ENCODE assay signal across 8 mouse cellular contexts in genomic region chr9:57940861-57941638, GRCm38 (mm10). TPM values are rescaled to one million over a fixed set of nuclear protein-coding genes. Genes with fewer than 3 reads are reported as not detected.
DNase-seq lines count a peak whose midpoint lies in the region; ATAC-seq and TF ChIP-seq lines count a peak whose summit lies in the region.

No protein-coding gene starts in this region.

- peak overlapping the region; percentile 77 for H3K4me3 ChIP-seq in kidney, embryonic 16.5 days (ENCODE audit: low read length)
- H3K4me3 ChIP-seq in forebrain, embryonic 12.5 days (replicated peaks): peak overlapping the region; percentile 75
- H3K4me3 ChIP-seq in limb, embryonic 11.5 days (ENCODE audit: low read depth, low read length): peak overlapping the region; percentile 74
- H3K4me3 ChIP-seq in olfactory bulb, adult 2 months (ENCODE audit: insufficient read depth, low read depth, low read length): peak overlapping the region; percentile 91

- DNase-seq in kidney, postnatal 36 days: no peak
- DNase-seq in NIH3T3 (ENCODE audit: low read depth): peak; percentile 13
- peak; percentile 51 for DNase-seq in limb, embryonic 11.5 days (ENCODE audit: low spot score)
- no peak for DNase-seq in T-cell, adult 2 months (ENCODE audit: low spot score)

- H3K4me2 ChIP-seq in kidney, embryonic 16.5 days (replicated peaks; ENCODE audit: low read depth, low read length): peak overlapping the region; percentile 97
- H3K4me2 ChIP-seq in forebrain, embryonic 12.5 days: peak overlapping the region; percentile 98
- H3K4me2 ChIP-seq in limb, embryonic 11.5 days (ENCODE audit: low read depth, severe bottlenecking): peak overlapping the region; percentile 92

- H3K27me3 ChIP-seq in kidney, embryonic 16.5 days (ENCODE audit: insufficient read depth, low read length): peaks cover 36% of the 10 kb centered on the region
- peaks cover 72% of the 10 kb centered on the region for H3K27me3 ChIP-seq in forebrain, embryonic 12.5 days
- H3K27me3 ChIP-seq in limb, embryonic 11.5 days (ENCODE audit: control insufficient read depth, insufficient read depth, low read length): peaks cover 30% of the 10 kb centered on the region

- peak overlapping the region; percentile 67 for H3K9ac ChIP-seq in kidney, embryonic 16.5 days (replicated peaks; ENCODE audit: low read length)
- H3K9ac ChIP-seq in forebrain, embryonic 12.5 days: peak overlapping the region; percentile 87
- peak overlapping the region; percentile 63 for H3K9ac ChIP-seq in limb, embryonic 11.5 days (ENCODE audit: low read length)

- no peak for TF ChIP-seq POLR2A in olfactory bulb, adult 2 months (IDR thresholded peaks at IDR 0.05; ENCODE audit: insufficient read depth, low read depth, low read length)

- no peaks in the 10 kb centered on the region for H3K36me3 ChIP-seq in kidney, embryonic 16.5 days (ENCODE audit: insufficient read depth, low read length)
- no peaks in the 10 kb centered on the region for H3K36me3 ChIP-seq in forebrain, embryonic 12.5 days (replicated peaks)
- H3K36me3 ChIP-seq in limb, embryonic 11.5 days (ENCODE audit: control insufficient read depth, insufficient read depth, low read length): no peaks in the 10 kb centered on the region

- 7% methylated on average over 28 of the region's 28 CpGs for whole genome bisulfite sequencing in kidney, embryonic 16.5 days
- WGBS in forebrain, embryonic 12.5 days: 8% methylated on average over 25 of the region's 28 CpGs
- WGBS in limb, embryonic 11.5 days: 6% methylated on average over 26 of the region's 28 CpGs
- 7% methylated on average over 28 of the region's 28 CpGs for WGBS in olfactory bulb, adult 2 months

- no peak overlapping the region for H3K27ac ChIP-seq in kidney, embryonic 16.5 days (ENCODE audit: low read length)
- peak overlapping the region; percentile 77; the same call in 1 of the 2 replicates for H3K27ac ChIP-seq in forebrain, embryonic 12.5 days
- H3K27ac ChIP-seq in limb, embryonic 11.5 days (replicated peaks; ENCODE audit: low read depth, low read length): no peak overlapping the region
- H3K27ac ChIP-seq in olfactory bulb, adult 2 months (ENCODE audit: insufficient read depth, low read depth, low read length): peak overlapping the region; percentile 10; the same call in 1 of the 2 replicates

- H3K9me3 ChIP-seq in kidney, embryonic 16.5 days (ENCODE audit: low read length): no peaks in the 10 kb centered on the region
- H3K9me3 ChIP-seq in forebrain, embryonic 12.5 days: no peaks in the 10 kb centered on the region
- H3K9me3 ChIP-seq in limb, embryonic 11.5 days (ENCODE audit: control insufficient read depth, low read length): no peaks in the 10 kb centered on the region

- peaks cover 23% of the 10 kb centered on the region for H3K4me1 ChIP-seq in kidney, embryonic 16.5 days (ENCODE audit: insufficient read depth, low read length)
- peaks cover 36% of the 10 kb centered on the region for H3K4me1 ChIP-seq in forebrain, embryonic 12.5 days
- H3K4me1 ChIP-seq in limb, embryonic 11.5 days (ENCODE audit: control insufficient read depth, insufficient read depth, low read length): peaks cover 10% of the 10 kb centered on the region
- H3K4me1 ChIP-seq in olfactory bulb, adult 2 months (ENCODE audit: control insufficient read depth, insufficient read depth, low read length): peaks cover 32% of the 10 kb centered on the region

- ATAC-seq in kidney, embryonic 16.5 days (ENCODE audit: low FRiP score, low TSS enrichment): peak; percentile 11; the same call in 1 of the 2 replicates
- peak; percentile 10; the same call in 1 of the 2 replicates for ATAC-seq in forebrain, embryonic 12.5 days (ENCODE audit: low FRiP score)
- ATAC-seq in limb, embryonic 11.5 days (ENCODE audit: insufficient number of reproducible peaks, low FRiP score, low TSS enrichment, low read depth): no peak
- ATAC-seq in megakaryocyte progenitor cell, adult 5-6 weeks (replicated peaks; ENCODE audit: poor library complexity): no peak

- TF ChIP-seq CTCF in olfactory bulb, adult 2 months (IDR thresholded peaks at IDR 0.05; ENCODE audit: insufficient read depth, low read depth, low read length): no peak

RNA-seq across cellular contexts. Expression of gene Sema7a, which starts 1.1 kb away (rescaled TPM):
- polyA plus RNA-seq in kidney, embryonic 16.5 days (2015; fragmentation: Nextera tagmentation; extraction: Ambion mirVana): 0.32 and 0.56 TPM in 2 replicates
- polyA plus RNA-seq in forebrain, embryonic 12.5 days (2016; fragmentation: Nextera tagmentation; extraction: Ambion mirVana): 0.43 and 1.4 TPM in 2 replicates
- 0.35 and 1.4 TPM in 2 replicates for polyA plus RNA-seq in limb, embryonic 11.5 days (2014; fragmentation: Nextera tagmentation; extraction: Ambion mirVana)
- not detected in 2 replicates for polyA plus RNA-seq in olfactory bulb, adult 2 months (2012; ENCODE audit: insufficient read depth, insufficient read length, low replicate concordance, missing spikeins)
- total RNA-seq in megakaryocyte progenitor cell, adult 5-6 weeks (2015): 0.10 and 0.27 TPM in 2 replicates
- total RNA-seq in megakaryocyte progenitor cell, adult 5-6 weeks (2017): 0.04 and 0.61 TPM in 2 replicates

RNA-seq across cellular contexts. Expression of gene Ubl7, which starts 30.3 kb away (rescaled TPM):
- 119 and 128 TPM in 2 replicates for polyA plus RNA-seq in kidney, embryonic 16.5 days (2015; fragmentation: Nextera tagmentation; extraction: Ambion mirVana)
- polyA plus RNA-seq in forebrain, embryonic 12.5 days (2016; fragmentation: Nextera tagmentation; extraction: Ambion mirVana): 129 and 138 TPM in 2 replicates
- polyA plus RNA-seq in limb, embryonic 11.5 days (2014; fragmentation: Nextera tagmentation; extraction: Ambion mirVana): 122 and 127 TPM in 2 replicates
- not detected in 2 replicates for polyA plus RNA-seq in olfactory bulb, adult 2 months (2012; ENCODE audit: insufficient read depth, insufficient read length, low replicate concordance, missing spikeins)
- total RNA-seq in megakaryocyte progenitor cell, adult 5-6 weeks (2015): 72.7 and 78.4 TPM in 2 replicates
- 14.2 and 16.1 TPM in 2 replicates for total RNA-seq in megakaryocyte progenitor cell, adult 5-6 weeks (2017)

Comparison
In these comparisons a context has a peak if more than half of its experiments do, and no peak if none do; other contexts are left out.
1. ATAC-seq: peak in kidney, embryonic 16.5 days (single experiment) and forebrain, embryonic 12.5 days (single experiment); none in limb, embryonic 11.5 days (single experiment) and megakaryocyte progenitor cell, adult 5-6 weeks (single experiment).
2. H3K27ac ChIP-seq: peak in forebrain, embryonic 12.5 days (single experiment) and olfactory bulb, adult 2 months (single experiment); none in kidney, embryonic 16.5 days (single experiment) and limb, embryonic 11.5 days (single experiment).
3. DNase-seq: peak in NIH3T3 (single experiment) and limb, embryonic 11.5 days (single experiment); none in kidney, postnatal 36 days (0 of 2) and T-cell, adult 2 months (single experiment).
4. RNA of gene Sema7a, which starts 1.1 kb away (polyA plus RNA-seq): not detected in olfactory bulb, adult 2 months; 0.32 to 0.56 TPM in kidney, embryonic 16.5 days, 0.43 to 1.4 TPM in forebrain, embryonic 12.5 days and 0.35 to 1.4 TPM in limb, embryonic 11.5 days; every median in the first group is over 10 times any median in the second.
5. Peak in every context shown above with its lines, with median percentiles within 50 percentile points of each other: H3K4me2 ChIP-seq, H3K4me3 ChIP-seq and H3K9ac ChIP-seq.